Mouse (Mus musculus): Measurements from ENCODE around the gene Lag3. TPM values are rescaled to one million over a fixed set of nuclear protein-coding genes. Genes with fewer than 3 reads are reported as not detected.
A peak's percentile ranks its signal among the peaks of the same experiment; 100 is the strongest.

Lag3 gene
- polyA plus RNA-seq, 1 experiment from 2014 or later, result 2.3 TPM

- Histone ChIP-seq H3K4me1 (ENCODE audit: insufficient read depth, low read depth, low read length) (peaks cover 27% of the 10 kb centered on the region; the same call in 1 of the 2 replicates), H3K4me3 (ENCODE audit: low read depth, low read length) (peak overlapping the region; percentile 97), H3K27ac (ENCODE audit: low read length) (peak overlapping the region; percentile 100), H3K9ac (replicated peaks; ENCODE audit: low read depth) (peak overlapping the region; percentile 98), H3K9me3 (ENCODE audit: low read length) (no peaks in the 10 kb centered on the region), H3K4me2 (replicated peaks; ENCODE audit: low read depth, low read length) (peak overlapping the region; percentile 94), H3K27me3 (replicated peaks; ENCODE audit: insufficient read depth, low read length) (no peaks in the 10 kb centered on the region), H3K36me3 (ENCODE audit: insufficient read depth, low read length) (peaks cover 9% of the 10 kb centered on the region; the same call in 1 of the 2 replicates)
- ATAC-seq, result no peak
- 11% methylated on average over 7 of the region's 7 CpGs for WGBS
- TF ChIP-seq CTCF (IDR thresholded peaks at IDR 0.05), result no peak
- TF ChIP-seq EP300 (IDR thresholded peaks at IDR 0.05), result no peak
- no peak for DNase-seq (ENCODE audit: low spot score)
Measured at GRCm38 (mm10) chr6:124918331-124918690, 6.8 kb upstream of the Lag3 start.

- TF ChIP-seq CTCF (IDR thresholded peaks at IDR 0.05), result no peak
- TF ChIP-seq EP300 (IDR thresholded peaks at IDR 0.05), result no peak
- Histone ChIP-seq H3K9me3 (ENCODE audit: low read length) (no peaks in the 10 kb centered on the region), H3K27ac (ENCODE audit: low read length) (peak overlapping the region; percentile 100), H3K4me3 (ENCODE audit: low read depth, low read length) (peak overlapping the region; percentile 97), H3K4me2 (replicated peaks; ENCODE audit: low read depth, low read length) (peak overlapping the region; percentile 94), H3K36me3 (ENCODE audit: insufficient read depth, low read length) (peaks cover 9% of the 10 kb centered on the region; the same call in 1 of the 2 replicates), H3K4me1 (ENCODE audit: insufficient read depth, low read depth, low read length) (peaks cover 27% of the 10 kb centered on the region; the same call in 1 of the 2 replicates), H3K9ac (replicated peaks; ENCODE audit: low read depth) (peak overlapping the region; percentile 98), H3K27me3 (replicated peaks; ENCODE audit: insufficient read depth, low read length) (no peaks in the 10 kb centered on the region)
- DNase-seq (ENCODE audit: low spot score) (peak; percentile 98), ATAC-seq (peak; percentile 72)
- 2% methylated on average over 26 of the region's 89 CpGs for WGBS
Measured at GRCm38 (mm10) chr6:124917518-124918330, 6.2 kb upstream of the Lag3 start.

GRCm38 (mm10) chr6:124916695-124917517 lies 5.4 kb upstream of the Lag3 start:
- peaks cover 25% of the 10 kb centered on the region; the same call in 1 of the 2 replicates for H3K4me1 ChIP-seq (ENCODE audit: insufficient read depth, low read depth, low read length)
- H3K9ac ChIP-seq (replicated peaks; ENCODE audit: low read depth), result peak overlapping the region; percentile 98
- WGBS, result 2% methylated on average over 40 of the region's 67 CpGs
- H3K36me3 ChIP-seq (ENCODE audit: insufficient read depth, low read length), result peaks cover 9% of the 10 kb centered on the region; the same call in 1 of the 2 replicates
- peak overlapping the region; percentile 100 for H3K27ac ChIP-seq (ENCODE audit: low read length)
- DNase-seq (ENCODE audit: low spot score), result peak; percentile 93
- no peaks in the 10 kb centered on the region for H3K27me3 ChIP-seq (replicated peaks; ENCODE audit: insufficient read depth, low read length)
- H3K4me2 ChIP-seq (replicated peaks; ENCODE audit: low read depth, low read length), result peak overlapping the region; percentile 94
- ATAC-seq, result peak; percentile 75
- TF ChIP-seq EP300 (IDR thresholded peaks at IDR 0.05), result peak; percentile 26; the same call in 1 of the 2 replicates
- TF ChIP-seq CTCF (IDR thresholded peaks at IDR 0.05), result peak; percentile 67
- H3K4me3 ChIP-seq (ENCODE audit: low read depth, low read length), result peak overlapping the region; percentile 97
- no peaks in the 10 kb centered on the region for H3K9me3 ChIP-seq (ENCODE audit: low read length)

- 5% methylated on average over 12 of the region's 12 CpGs for WGBS
- H3K4me3 ChIP-seq (ENCODE audit: low read depth, low read length), result peak overlapping the region; percentile 97
- peaks cover 9% of the 10 kb centered on the region; the same call in 1 of the 2 replicates for H3K36me3 ChIP-seq (ENCODE audit: insufficient read depth, low read length)
- no peak for TF ChIP-seq EP300 (IDR thresholded peaks at IDR 0.05)
- H3K4me1 ChIP-seq (ENCODE audit: insufficient read depth, low read depth, low read length), result peaks cover 19% of the 10 kb centered on the region; the same call in 1 of the 2 replicates
- ATAC-seq (no peak), DNase-seq (ENCODE audit: low spot score) (no peak)
- no peaks in the 10 kb centered on the region for H3K9me3 ChIP-seq (ENCODE audit: low read length)
- H3K9ac ChIP-seq (replicated peaks; ENCODE audit: low read depth), result peak overlapping the region; percentile 98
- peak overlapping the region; percentile 100 for H3K27ac ChIP-seq (ENCODE audit: low read length)
- H3K27me3 ChIP-seq (replicated peaks; ENCODE audit: insufficient read depth, low read length), result no peaks in the 10 kb centered on the region
- H3K4me2 ChIP-seq (replicated peaks; ENCODE audit: low read depth, low read length), result peak overlapping the region; percentile 94
Measured at GRCm38 (mm10) chr6:124915942-124916694, 4.6 kb upstream of the Lag3 start.

- H3K27ac ChIP-seq (ENCODE audit: low read length), result peak overlapping the region; percentile 100
- H3K9me3 ChIP-seq (ENCODE audit: low read length), result no peaks in the 10 kb centered on the region
- TF ChIP-seq EP300 (IDR thresholded peaks at IDR 0.05), result no peak
- TF ChIP-seq CTCF (IDR thresholded peaks at IDR 0.05), result no peak
- DNase-seq (ENCODE audit: low spot score) (peak; percentile 53), ATAC-seq (no peak)
- WGBS, result 21% methylated on average over 22 of the region's 22 CpGs
- H3K36me3 ChIP-seq (ENCODE audit: insufficient read depth, low read length), result peaks cover 9% of the 10 kb centered on the region; the same call in 1 of the 2 replicates
- H3K4me3 ChIP-seq (ENCODE audit: low read depth, low read length), result peak overlapping the region; percentile 97
- H3K27me3 ChIP-seq (replicated peaks; ENCODE audit: insufficient read depth, low read length), result no peaks in the 10 kb centered on the region
- peak overlapping the region; percentile 94 for H3K4me2 ChIP-seq (replicated peaks; ENCODE audit: low read depth, low read length)
- H3K4me1 ChIP-seq (ENCODE audit: insufficient read depth, low read depth, low read length), result peaks cover 11% of the 10 kb centered on the region; the same call in 1 of the 2 replicates
- H3K9ac ChIP-seq (replicated peaks; ENCODE audit: low read depth), result peak overlapping the region; percentile 98
Measured at GRCm38 (mm10) chr6:124915160-124915941, 3.8 kb upstream of the Lag3 start.

Measured in lung, postnatal 0 days (tissue).